Mouse (Mus musculus): ENCODE measurements at regions not wholly inside any gene's neighbourhood (a gene's known extent, or its start where the extent isn't known, plus 50 kb on each side); places are given as distances from the start of the nearest gene placed in this dataset.
"Not testable (repeated sequence)": the region's sequence is repeated elsewhere in the genome, so short reads cannot be mapped to it uniquely, and the experiment has no call there.

DNA sequence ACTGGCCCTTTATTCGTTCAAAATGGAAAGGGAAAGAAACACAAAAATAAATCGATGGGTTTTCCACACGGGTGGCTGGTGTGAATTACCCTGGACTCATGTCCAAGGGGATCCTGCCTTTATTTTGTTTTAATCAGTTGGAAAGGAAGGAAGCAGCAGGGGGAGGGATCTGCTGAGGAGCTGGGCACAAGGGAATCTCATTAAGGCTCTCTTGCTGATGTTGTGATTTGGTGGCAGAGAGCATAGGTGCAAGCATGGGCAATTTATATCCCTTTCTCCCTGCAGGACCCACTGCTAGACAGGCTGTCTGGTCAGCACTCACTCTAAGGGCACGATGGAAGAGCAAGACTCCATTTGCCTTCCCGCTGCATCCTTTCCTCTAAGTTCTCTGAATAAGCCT, 469.2 kb downstream of the Epha7 start:
- no peak for DNase-seq (ENCODE audit: low spot score in 2 of 2)

DNA sequence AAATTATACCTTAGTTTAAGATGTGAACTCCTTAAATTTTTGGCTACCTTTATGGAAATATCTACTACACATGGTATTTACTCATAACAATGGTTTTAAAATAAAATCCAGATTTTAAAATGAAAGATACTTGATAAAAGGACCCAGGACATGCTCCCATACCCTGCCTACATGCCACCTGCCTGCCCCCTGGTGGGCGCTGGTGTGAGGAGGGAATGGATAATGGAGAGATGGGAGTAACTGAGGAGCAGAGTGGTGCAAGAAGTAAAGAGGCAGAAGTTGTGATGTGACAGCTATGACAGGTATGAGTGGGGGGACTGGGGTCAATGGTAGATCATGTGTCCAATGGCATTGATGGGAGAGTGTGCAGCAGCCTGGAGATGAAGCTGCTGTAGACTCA, 488.4 kb downstream of the Epha7 start:
- DNase-seq (ENCODE audit: low spot score in 2 of 2), result peak; percentile 6 to 25

DNA sequence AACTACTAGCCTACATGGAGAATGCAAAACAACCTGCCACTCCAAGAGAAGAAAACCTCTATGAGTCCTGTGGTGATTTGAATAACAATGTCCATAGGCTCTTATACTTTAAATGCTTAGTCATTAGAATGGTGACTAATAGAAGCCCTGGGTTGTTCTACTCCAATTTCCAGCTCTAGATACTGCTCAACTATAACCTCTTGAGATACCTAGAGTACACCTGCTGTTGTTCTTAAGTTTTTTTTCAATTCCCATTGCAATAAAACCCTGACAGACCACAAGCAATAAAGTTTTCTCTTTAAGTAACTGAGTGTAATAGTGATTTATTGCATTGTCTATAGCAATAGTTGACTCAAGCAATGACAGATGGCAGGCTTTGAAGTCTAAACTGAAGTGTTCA, 491.0 kb downstream of the Epha7 start:
- no peak for DNase-seq (ENCODE audit: low spot score in 2 of 2)

DNA sequence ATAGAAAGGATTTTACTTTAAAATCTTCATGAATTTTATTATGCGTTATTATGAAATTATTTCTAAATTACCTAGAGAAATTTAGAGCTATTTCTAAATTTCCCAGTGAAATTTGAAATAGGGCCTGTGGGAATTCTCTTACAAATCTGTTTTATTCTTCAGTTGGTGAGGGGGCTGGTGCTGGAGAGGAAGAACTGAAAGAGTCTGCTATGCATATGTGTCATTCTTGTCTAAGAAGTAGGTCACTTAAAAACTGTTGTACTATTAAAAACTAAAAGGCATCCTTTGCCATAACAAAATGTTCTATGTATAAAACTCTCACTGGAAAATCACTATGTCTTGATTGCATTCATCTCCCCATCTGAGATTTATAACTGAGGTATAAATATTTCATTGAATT, 494.3 kb downstream of the Epha7 start:
- no peak for DNase-seq (ENCODE audit: low spot score in 2 of 2)

DNA sequence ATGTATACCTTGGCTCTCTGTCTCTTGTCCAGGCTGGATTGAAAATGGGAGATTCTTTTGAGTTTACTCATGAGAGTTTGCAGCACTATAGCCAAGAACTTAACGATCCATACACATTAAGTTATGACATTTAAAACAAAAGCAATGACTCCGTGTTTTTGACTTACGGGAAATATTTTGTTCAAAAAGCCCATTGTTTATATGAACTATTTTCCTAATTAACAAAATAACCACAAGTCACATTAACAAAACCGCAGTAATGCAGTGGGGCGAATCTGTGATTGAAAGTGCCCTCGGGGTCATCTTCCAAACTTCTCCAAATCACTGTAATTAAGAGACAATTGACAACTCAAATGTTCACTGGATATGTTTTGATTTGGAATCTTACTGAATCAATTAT, 511.0 kb downstream of the Epha7 start:
- DNase-seq (ENCODE audit: low spot score in 2 of 2), result no peak

DNA sequence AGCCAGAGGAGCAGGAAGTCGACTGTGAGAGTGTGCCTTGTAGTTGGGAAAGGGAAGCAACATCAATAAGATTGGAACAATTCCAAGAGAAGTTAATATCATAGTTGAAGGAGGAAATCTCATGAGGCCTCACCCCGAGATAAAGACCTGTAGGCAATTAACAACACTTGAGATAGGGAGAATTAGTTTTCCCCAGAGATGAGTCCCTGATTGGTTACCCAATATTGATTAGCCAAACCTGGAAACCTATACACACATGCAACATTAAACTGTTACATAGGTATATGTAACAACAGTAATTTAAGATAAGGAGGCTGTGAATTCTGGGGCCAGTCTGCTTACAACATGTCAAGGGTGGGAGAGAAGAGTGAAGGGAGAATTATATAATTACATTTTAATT, 516.2 kb downstream of the Epha7 start:
- no peak for DNase-seq (ENCODE audit: low spot score in 2 of 2)

DNA sequence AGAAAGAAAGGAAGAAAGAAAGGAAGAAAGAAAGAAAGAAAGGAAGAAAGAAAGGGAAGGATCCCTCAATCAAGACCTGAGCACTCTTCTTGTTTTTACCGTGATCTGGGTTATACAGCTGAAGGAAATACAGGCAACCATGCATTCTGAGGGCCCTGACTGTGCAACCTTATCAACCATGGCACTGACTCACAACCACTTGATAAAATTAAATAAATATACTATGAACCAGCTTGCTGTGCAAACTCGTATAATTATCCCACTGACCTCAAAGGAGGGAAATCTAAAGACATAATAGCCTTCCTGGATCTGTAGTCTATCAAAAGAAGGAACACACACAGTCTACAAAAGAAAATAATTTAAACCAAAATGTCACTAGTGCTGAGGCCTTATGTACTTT, 518.8 kb downstream of the Epha7 start:
- DNase-seq (ENCODE audit: low spot score in 2 of 2), result no peak

DNA sequence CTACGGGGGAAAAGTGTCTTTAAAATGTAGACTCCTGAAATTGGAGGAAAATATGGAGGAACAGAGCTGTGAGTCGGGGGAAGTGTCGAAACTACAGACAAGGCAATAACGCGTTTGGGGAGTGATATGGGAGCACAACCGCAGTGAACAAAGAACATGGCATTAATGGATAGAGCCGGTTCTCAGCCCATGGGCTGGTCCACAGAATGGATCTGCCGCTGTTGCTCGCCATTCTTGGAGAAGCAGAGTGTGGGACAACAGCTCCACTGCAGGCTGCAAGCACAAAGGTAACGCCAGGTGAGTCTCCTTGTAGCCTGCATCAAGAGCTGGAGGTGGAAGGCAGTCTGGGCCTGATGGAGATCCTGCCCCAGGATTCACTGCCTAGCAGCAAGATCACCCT, 524.3 kb downstream of the Epha7 start:
- DNase-seq (ENCODE audit: low spot score in 2 of 2), result no peak

DNA sequence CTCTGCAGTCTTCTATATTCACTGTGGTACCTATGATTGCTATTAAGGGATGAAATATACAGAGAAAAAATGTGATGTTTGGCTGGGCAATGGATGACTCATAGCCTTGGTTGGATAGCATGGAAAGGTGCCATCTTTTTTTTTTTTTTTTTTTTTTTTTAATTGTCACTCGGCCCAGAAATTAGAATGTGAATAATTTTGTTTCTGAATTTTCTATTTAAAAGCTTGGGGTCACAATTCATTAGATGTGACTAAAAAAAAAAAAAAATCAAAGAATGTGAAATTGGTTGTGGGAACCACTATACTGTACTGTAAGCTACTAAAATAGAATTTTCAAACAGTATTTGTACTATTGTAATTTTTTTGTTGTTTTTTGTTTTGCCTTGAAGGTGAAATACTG, 549.3 kb downstream of the Epha7 start:
- DNase-seq (ENCODE audit: low spot score in 2 of 2), result no peak

DNA sequence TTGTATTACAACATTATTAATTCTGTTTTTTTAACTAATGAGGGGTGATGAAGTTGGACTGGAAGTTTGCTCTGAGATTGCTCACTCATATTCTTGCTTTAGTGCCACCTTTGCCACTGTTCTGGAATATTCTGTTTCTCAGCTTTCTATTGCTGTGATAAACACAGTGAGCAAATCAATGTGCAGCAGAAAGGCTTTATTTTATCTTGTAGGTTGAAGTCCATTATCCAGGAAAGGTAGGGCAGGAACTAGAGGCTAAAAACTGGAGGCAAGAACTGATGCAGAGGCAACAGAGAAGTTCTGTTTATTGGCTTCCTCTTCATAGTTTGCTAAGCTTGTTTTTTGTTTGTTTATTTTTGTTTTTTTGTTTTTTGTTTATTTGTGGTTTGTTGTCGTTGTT, 576.4 kb downstream of the Epha7 start:
- no peak for DNase-seq (ENCODE audit: low spot score in 2 of 2)

DNA sequence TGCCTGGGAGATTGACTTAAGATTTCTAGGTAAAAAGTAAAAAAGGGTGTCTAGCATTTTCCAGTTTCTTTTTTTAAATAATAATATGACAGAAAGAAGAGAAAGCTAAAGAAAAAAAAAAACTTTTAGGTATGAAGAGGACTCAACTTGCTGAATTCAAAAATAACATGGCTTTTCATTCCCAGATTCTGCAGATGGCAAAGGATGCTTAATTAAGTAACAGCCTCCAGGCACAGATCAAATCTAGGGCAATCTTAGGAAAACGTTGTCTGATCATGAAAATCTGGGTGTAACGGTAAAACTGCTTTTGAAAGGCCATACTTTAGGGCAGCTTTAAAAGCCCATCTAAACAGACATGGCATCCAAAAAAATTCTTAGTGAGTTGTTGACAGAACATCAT, 577.4 kb downstream of the Epha7 start:
- no peak for DNase-seq (ENCODE audit: low spot score in 2 of 2)

DNA sequence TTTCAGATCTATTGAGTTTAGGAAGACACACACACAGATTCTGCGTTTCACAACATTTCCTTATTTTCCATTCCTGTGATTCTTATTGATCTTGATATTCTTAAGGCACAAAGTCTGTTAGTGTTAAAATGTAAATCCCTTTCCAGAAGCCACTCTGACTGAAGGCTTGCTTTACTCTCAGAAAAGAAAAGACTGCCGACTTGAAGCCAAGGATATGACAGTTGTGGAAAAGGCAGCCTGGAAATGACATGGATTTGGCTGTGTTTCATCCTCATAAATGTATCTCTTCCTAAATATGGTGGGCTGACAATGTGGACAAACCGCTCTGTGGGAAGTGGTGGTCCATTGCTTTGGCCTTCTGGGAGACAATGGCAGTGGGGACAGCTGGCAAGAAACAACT, 589.2 kb downstream of the Epha7 start:
- no peak for DNase-seq (ENCODE audit: low spot score in 2 of 2)

DNA sequence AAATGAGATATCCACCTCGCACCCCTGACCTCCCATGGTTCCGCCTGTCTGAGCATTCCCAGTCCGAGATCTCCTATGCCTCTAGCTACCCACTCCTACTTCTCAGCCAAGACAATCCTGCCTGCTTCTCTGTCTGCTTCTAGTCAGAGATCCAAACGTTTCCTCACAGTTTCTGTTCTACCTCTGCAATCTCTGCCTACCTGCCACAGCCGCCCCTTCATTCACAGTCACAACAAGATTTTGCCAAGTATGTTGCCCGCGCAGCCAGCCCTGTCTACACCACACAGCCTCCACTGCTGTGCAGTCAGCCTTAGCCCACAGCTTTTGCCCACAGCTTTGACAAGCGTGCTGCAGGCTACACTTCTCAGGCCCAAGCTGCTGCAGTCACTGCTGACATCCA, 601.7 kb downstream of the Epha7 start:
- DNase-seq (ENCODE audit: low spot score in 2 of 2), result no peak

DNA sequence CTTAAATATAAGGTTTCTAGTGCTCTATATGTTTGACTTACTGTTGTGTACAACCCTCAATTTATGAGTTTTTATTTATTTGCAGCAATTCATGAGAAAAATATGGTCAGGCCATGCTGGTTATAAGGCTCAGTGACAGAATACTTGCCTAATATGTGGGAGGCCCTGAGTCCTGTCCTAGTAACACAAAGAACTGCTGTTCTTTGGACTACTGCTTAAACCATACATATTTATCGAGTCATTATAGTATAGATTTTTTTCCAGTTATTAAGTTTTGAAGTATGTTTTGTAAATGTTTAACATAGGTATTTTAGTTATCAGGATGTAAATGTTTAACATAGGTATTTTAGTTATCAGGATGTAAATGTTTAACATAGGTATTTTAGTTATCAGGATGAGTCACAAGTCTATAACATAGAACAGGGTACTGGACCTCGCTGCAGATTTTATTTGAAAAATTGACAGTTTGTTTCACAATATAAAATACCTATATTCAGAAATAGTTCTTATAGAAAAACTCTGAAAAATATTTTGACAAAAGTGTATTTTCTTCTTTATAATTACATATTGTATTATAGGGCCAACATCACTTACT, 607.4 kb downstream of the Epha7 start:
- no peak for DNase-seq (ENCODE audit: low spot score in 2 of 2)

DNA sequence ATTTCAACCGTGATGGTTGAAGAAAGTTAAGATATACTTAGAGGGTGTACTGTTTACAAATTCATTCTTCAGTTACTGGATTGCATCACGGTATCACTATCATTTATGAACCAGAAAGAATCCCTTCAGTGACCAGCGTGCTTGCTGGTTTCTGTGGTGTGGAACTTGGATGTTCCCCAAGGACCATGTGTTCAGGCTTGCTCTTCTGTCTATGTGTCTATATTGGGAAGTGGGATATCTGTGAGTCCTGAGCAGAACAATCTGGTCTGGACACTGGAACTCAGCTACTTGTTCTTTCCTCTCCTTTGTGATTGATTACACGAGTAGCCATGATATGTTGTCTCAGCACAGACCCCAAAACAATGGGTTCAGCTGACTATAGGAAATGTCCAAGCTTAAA, 618.6 kb downstream of the Epha7 start:
- not testable (repeated sequence) for DNase-seq (ENCODE audit: low spot score in 2 of 2)

DNA sequence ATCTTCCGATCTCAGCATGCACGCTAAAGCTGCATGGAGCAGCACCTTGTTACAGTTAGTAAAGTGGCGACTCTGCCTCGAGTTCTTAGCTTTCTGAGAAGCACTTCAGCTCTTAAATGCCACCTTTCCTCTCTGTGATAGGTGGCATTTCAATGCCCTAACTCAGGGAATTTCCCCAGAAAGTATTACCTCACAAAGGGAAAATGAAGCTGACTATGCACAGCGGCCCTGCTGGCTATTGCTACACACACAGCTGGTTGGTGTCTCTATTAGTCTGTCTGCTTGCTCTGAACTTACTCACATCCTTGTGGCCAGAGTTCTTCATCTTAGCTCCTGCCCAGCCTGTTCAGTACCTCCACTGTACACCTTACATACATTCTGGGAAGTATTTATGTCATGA, 650.4 kb downstream of the Epha7 start:
- no peak for DNase-seq (ENCODE audit: low spot score in 2 of 2)

DNA sequence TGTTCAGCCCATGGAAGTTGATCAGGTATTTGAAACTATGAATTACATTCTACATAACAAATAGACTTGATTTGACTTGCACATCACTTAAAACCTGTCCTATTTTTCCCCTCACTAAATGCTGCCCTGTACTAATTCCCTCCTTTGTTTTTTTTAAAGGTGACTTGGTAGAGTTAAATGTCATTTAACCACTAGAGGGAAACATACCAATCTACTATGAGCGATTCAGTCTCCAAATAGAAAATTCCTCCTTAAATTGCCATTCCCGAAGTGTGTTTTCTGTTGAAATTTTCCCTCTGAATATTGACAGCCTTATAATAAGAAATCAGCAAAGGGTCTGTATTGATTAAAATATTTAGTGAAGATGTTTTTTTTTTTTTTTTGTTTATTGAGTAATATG, 653.4 kb downstream of the Epha7 start:
- no peak for DNase-seq (ENCODE audit: low spot score in 2 of 2)

DNA sequence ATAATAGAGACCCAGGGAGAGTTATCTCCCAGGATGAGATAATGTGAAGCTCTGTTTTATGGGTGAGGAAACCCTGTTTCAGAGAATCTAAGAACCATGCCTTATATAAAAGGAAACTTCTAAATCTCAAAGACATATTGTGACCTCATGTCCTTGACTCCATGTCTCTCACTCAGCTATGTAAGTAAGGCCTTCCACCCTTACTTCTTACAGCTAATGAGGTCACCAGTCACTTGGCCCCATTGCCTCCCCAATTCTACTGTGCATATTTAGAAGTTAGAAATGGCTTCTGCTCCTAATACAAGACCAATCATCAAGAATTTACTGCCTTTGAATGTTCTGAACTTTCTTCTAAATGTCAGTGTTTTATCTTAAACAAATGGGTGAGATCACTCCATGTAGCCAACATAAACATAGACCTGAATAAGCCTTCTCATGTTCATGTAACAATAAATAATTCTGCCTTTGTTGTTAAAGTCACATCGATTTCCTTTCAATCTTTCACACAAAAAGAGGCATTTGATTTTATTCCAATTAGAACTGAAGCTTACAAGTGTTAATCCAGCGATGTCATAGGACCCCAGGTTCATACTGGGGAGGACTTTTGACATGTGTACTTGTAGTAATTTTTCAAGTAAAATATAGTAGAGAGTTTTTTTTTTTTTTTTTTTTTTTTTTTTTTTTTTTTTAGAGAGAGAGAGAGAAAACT, 667.6 kb downstream of the Epha7 start:
- DNase-seq (ENCODE audit: low spot score in 2 of 2), result no peak

DNA sequence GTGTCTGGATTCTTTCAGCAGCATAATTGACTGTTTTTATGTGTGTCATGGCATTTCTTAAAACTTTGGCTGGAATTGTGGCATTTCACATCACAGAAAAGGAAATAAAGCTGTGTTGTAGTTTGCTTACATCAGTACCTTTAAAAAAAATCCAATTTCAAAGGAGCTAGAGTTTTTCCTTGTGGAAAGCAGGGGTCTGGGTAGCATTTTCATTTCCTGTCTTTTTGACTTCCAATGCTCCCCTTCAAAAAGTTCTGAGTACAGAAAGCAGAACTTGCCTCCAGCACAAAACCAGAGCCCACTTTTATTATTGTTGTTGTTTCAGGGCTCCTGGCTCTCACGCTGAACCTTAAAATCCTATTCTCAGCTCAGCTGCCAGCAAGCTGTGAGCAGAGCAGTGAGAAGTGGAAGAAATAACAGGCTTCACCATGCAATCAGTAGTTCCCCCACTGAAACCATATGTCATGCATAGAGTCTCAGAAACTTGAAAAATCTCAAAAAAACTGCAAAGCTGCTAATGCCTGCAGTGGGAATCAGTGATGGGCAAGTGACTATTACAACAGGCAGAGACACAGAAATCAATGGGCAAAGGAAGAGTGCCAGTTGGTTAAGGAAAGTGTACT, 668.3 kb downstream of the Epha7 start:
- DNase-seq (ENCODE audit: low spot score in 2 of 2), result no peak

DNA sequence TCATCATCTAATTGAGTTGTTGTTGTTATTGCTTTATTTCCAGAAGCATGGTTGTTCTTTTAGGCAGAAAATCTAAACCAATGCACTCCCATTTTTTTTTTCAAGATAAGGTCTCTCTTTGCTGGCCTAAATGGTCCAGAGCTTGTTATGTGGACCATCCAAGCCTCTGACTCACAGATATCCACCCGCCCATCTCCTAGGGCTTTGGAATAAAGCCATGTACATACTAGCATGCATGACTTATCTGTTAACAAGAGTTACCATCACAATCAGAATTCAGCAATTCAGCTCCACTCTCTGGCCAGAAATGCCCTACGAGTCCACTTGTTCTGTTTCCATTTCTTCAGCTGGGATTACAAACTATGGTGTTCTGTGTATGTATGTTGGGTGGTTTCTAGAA, 669.5 kb downstream of the Epha7 start:
- no peak for DNase-seq (ENCODE audit: low spot score in 2 of 2)

DNA sequence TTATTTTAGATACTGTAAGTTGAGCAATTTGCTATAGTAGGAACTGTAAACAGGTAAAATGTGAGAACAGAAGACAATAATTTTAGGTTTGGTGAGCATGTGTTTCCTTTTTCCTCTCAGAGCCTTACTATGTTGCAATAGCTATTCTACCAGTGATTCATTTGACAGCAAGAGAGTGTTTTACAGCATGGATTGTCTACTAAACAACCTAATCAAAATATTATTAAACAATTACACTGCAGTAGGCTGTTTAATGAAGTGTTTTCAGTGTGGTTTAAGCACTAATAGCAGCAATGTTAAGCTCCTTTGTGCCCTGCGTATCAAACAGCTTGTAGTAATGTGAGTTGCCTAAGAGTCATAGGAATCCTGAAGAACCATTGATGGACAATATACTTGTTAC, 687.9 kb downstream of the Epha7 start:
- no peak for DNase-seq (ENCODE audit: low spot score in 2 of 2)

DNA sequence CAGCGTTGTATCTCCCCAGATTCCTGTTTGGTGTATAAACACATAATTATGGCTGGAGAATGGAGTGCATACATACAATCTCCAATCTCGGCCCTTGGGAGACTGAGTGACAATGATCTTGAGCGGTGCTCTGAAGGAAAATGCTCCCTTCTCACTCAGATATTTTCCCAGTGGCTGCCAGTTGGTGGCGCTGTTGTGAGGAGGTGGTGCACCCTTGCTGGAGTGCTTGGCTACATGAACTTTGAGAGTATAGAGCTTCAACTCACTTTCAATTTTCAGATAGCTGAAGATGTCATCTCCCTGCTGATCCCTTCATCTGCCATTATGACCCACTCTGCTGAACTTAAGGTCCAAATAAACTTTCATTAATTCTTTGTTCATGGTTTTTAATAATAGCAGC, 712.1 kb downstream of the Epha7 start:
- DNase-seq (ENCODE audit: low spot score in 2 of 2), result no peak

All from layer of hippocampus, postnatal 10 days (tissue).